Mouse (Mus musculus): ENCODE data around the gene Gm17542.

GRCm38 (mm10) chr10:58709021-58709420 lies 9.0 kb downstream of the Gm17542 start:
- TF ChIP-seq CTCF (IDR thresholded peaks at IDR 0.05; ENCODE audit: low read depth, low read length) (no peak), POLR2A (IDR thresholded peaks at IDR 0.05; ENCODE audit: extremely low read depth, insufficient read depth, low read length) (no peak)
